Mouse (Mus musculus) ES-Bruce4 (cell line): ENCODE results near the gene Hoxa1.

ENCODE experiments used
- CTCF ChIP-seq: IDR thresholded peaks from one replicate; pipeline ENCODE4 v1.8.1; 2011; ENCODE audit warnings: low read depth, low read length
- POLR2A ChIP-seq: IDR thresholded peaks from one replicate; pipeline ENCODE4 v1.8.1; 2011; ENCODE audit warnings: low read length; ENCODE audit not compliant: insufficient read depth

GRCm38 (mm10) chr6:52175864-52176263, 17.7 kb upstream of the Hoxa1 start:
- TF ChIP-seq POLR2A (no peak), CTCF (no peak)
